Mouse (Mus musculus) brown adipose tissue, adult 24 weeks (tissue): ENCODE results near the gene Daw1. TPM values are rescaled to one million over a fixed set of nuclear protein-coding genes. Genes with fewer than 3 reads are reported as not detected.

Experiments used
- H3K27ac ChIP-seq: fragments of 200-500 bp; replicated peaks from 2 replicates; pipeline ENCODE4 v1.5.1; 2012; ENCODE audit warnings: low read depth, mild to moderate bottlenecking, low read length
- H3K4me1 ChIP-seq: fragments of 200-500 bp; 2 replicates; pipeline ENCODE4 v1.6.1; 2012; ENCODE audit warnings: low read length, mixed read lengths; ENCODE audit not compliant: control insufficient read depth, insufficient read depth, insufficient read length
- H3K4me3 ChIP-seq: fragments of 200-500 bp; 2 replicates; pipeline ENCODE4 v1.5.1; 2012; ENCODE audit warnings: low read depth, mild to moderate bottlenecking, low read length, moderate library complexity; ENCODE audit not compliant: insufficient read depth
- polyA plus RNA-seq: library from polyadenylated mRNA; stranded (reverse); fragments of >200 nt; gene quantifications from 2 replicates; pipeline ENCODE4 v1.2.4, GENCODE M21; 2012; ENCODE audit not compliant: missing spikeins, insufficient read depth, insufficient read length

The Daw1 gene
- polyA plus RNA-seq, 1 experiment: not detected

DNA sequence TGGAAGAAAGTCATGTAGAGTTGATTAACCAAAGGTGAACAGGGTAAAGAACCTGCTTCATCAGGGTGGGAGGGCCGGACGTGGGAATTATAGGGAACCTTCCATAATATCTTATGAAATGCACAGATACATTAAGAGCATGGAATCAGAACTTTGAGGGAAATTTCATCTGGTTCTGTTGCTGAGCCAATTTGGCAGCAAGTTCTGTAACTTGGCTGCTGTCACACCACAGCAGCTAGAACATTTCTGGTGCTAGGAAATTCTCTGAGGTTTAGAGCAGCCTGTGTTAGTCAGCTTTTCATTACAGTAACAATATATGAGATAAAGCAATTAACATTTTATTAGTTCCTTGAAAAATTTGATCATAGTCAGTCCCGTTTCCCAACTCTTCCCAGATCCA lies 6.6 kb upstream of the Daw1 start:
- Histone ChIP-seq H3K27ac (no peak overlapping the region), H3K4me1 (no peaks in the 10 kb centered on the region), H3K4me3 (no peak overlapping the region)

DNA sequence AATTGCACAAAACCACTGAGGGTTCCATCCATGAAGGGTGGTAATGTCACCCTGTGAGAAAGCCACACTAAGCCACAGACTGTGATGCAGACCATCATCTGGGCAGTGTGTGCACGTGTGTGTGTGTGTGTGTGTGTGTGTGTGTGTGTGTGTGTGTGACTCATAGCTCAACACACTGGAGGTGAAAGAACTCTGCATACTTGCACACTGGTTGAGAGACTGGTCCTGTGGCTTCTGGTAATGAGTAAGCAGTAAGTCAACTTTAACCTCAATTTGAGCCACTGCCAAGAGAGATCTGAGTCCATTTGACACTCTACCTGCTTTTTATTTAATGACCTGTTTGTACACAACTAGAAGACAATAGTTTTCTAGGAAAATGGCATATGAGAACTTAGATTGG lies 2.7 kb upstream of the Daw1 start:
- H3K4me3 ChIP-seq: no peak overlapping the region
- no peak overlapping the region for H3K27ac ChIP-seq
- no peaks in the 10 kb centered on the region for H3K4me1 ChIP-seq

GRCm38 (mm10) chr1:83161658-83162057 lies 2.1 kb downstream of the Daw1 start:
- no peak overlapping the region for H3K27ac ChIP-seq
- H3K4me1 ChIP-seq: no peaks in the 10 kb centered on the region
- H3K4me3 ChIP-seq: no peak overlapping the region

DNA sequence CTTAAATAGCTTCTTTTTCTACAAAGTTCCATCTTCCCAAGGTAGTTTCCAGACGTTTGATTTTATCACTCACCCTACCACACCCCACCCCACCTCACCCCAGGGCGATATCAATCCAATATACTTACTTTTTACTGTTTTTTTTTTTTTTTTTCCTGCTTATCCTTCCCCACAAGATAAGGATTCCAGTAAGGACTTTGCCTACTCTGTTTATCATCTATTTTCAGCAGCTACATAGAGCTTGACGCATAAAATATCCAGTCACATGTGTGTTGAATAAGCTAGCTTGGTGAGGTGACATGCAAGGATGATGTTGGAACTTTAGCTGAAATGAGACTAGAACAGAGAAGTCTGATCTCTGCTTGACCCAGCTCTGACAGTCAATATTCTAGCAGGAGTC lies 4.5 kb downstream of the Daw1 start:
- Histone ChIP-seq H3K4me3 (no peak overlapping the region), H3K27ac (no peak overlapping the region), H3K4me1 (no peaks in the 10 kb centered on the region)

DNA sequence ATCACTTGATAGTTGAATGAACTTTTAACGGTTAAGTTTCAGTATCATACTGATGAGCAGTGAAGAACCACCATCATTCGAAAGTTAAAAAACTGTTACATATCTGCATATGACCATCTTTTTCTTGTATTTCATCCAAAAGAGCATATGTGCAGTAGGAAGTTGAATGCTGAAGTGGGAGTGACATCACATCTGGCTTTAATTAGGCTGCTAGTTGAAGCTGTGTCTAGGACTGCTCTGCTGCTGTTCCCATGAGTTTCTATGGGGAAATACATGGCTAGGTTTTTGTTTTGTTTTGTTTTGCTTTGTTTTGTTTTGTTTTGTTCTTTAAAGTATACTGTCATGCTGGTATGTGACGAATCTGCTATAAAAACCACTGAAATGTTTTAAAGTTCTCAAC lies 9.6 kb downstream of the Daw1 start:
- no peak overlapping the region for H3K27ac ChIP-seq
- H3K4me1 ChIP-seq: no peaks in the 10 kb centered on the region
- H3K4me3 ChIP-seq: no peak overlapping the region

- H3K4me1 ChIP-seq: no peaks in the 10 kb centered on the region
- H3K27ac ChIP-seq: no peak overlapping the region
- no peak overlapping the region for H3K4me3 ChIP-seq
Measured at GRCm38 (mm10) chr1:83175985-83176384, 16.4 kb downstream of the Daw1 start.

DNA sequence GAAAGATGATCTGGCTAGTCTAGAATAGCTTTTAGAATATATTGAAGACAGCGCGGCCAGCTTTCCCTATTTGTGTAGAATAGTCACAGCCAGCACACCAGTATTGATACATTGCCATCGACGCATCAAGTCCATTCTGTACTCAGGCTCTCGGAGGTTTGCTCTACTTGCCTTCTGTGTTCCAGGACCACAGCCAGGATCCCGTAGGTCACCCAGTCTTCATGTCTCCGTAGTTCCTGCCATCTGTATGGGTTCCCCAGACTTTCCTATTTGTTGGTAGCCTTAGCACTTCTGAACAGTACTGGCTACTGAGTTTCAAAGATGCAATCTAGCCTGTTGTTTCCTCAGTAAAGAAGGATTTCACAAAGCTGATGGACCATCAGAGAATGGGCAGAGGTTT lies 20.0 kb downstream of the Daw1 start:
- H3K4me3 ChIP-seq: no peak overlapping the region

GRCm38 (mm10) chr1:83181418-83181817 lies 21.9 kb downstream of the Daw1 start:
- Histone ChIP-seq H3K4me1 (no peaks in the 10 kb centered on the region), H3K4me3 (no peak overlapping the region), H3K27ac (no peak overlapping the region)

More for the DNA sequence above, 20.0 kb downstream of the Daw1 start:
- no peak overlapping the region for H3K27ac ChIP-seq
- no peaks in the 10 kb centered on the region for H3K4me1 ChIP-seq

GRCm38 (mm10) chr1:83187154-83187553 lies 27.6 kb downstream of the Daw1 start:
- H3K27ac ChIP-seq: no peak overlapping the region
- no peak overlapping the region for H3K4me3 ChIP-seq
- no peaks in the 10 kb centered on the region for H3K4me1 ChIP-seq

GRCm38 (mm10) chr1:83209981-83210380 lies 50.4 kb downstream of the Daw1 start:
- Histone ChIP-seq H3K27ac (no peak overlapping the region), H3K4me1 (no peaks in the 10 kb centered on the region), H3K4me3 (no peak overlapping the region)

GRCm38 (mm10) chr1:83218260-83218659 lies 58.7 kb downstream of the Daw1 start:
- Histone ChIP-seq H3K4me3 (no peak overlapping the region), H3K4me1 (no peaks in the 10 kb centered on the region), H3K27ac (no peak overlapping the region)

GRCm38 (mm10) chr1:83223072-83223471 lies 63.5 kb downstream of the Daw1 start:
- Histone ChIP-seq H3K27ac (no peak overlapping the region), H3K4me3 (no peak overlapping the region), H3K4me1 (no peaks in the 10 kb centered on the region)

DNA sequence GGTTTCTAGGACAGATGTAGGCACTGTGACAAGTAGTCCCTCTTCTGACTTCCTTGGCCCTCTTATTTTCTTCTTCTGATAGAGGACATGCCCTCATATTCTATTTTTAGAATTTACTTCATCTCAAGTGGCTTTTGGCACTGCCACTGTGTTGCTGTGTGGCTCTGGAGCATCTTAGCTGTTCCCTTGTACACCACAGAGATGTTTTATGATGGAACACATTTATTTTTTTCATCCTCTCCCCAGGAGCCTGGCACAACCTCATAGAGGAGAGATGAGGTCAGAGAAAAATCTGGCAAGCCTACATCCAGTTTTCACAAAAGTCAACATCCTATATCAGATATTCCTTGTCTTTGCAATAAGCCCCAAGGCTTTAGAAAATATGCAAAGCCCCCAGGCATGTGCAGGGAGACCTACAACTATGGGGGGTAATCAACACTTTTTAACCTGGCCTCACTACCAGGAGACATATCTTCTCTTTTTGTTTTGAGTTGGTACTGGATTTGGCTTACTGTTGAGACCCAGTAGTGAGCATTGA lies 64.9 kb downstream of the Daw1 start:
- Histone ChIP-seq H3K4me1 (no peaks in the 10 kb centered on the region), H3K27ac (no peak overlapping the region), H3K4me3 (no peak overlapping the region)

- Histone ChIP-seq H3K4me3 (no peak overlapping the region), H3K4me1 (no peaks in the 10 kb centered on the region), H3K27ac (no peak overlapping the region)
Measured at GRCm38 (mm10) chr1:83227946-83228345, 68.4 kb downstream of the Daw1 start.

- no peaks in the 10 kb centered on the region for H3K4me1 ChIP-seq
- no peak overlapping the region for H3K4me3 ChIP-seq
- H3K27ac ChIP-seq: no peak overlapping the region
Measured at GRCm38 (mm10) chr1:83248235-83248746, 88.7 kb downstream of the Daw1 start.

- no peak overlapping the region for H3K27ac ChIP-seq
- no peak overlapping the region for H3K4me3 ChIP-seq
- no peaks in the 10 kb centered on the region for H3K4me1 ChIP-seq
Measured at GRCm38 (mm10) chr1:83251746-83252145, 92.2 kb downstream of the Daw1 start.
